Mouse (Mus musculus) lung, postnatal 0 days (tissue): Measurements from ENCODE around the gene Gm10153.

ENCODE experiments used
- CTCF ChIP-seq: IDR thresholded peaks from 2 replicates; pipeline ENCODE4 v1.5.1; 2016; ENCODE audit warnings: antibody characterized with exemption, mild to moderate bottlenecking
- EP300 ChIP-seq: IDR thresholded peaks from 2 replicates; pipeline ENCODE4 v1.6.1; 2016; ENCODE audit warnings: antibody characterized with exemption, mild to moderate bottlenecking, control low read depth

DNA sequence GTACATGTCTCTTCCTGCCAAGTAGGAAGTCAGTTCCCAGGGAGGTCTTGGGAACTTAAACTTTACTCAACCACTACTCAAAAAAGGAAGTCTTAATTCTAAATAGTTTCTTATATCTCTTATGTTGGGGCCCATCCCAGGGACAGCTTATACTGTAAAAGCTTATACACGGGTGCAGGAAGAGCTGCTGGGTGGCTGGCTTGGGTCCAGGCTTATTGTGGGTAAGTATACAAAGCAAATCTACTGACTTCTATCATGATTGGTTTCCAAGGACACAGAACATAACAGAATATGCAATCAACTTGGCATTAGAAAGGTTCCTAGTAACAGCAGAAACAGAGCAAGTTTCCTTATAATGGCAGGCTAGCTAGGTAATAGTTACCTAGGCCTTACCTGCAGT is 34.9 kb downstream of the Gm10153 start:
- TF ChIP-seq CTCF (no peak), EP300 (no peak)
